Mouse (Mus musculus) frontal cortex, adult 2 months (tissue): ENCODE results near the gene Slc30a9. TPM values are rescaled to one million over a fixed set of nuclear protein-coding genes. Genes with fewer than 3 reads are reported as not detected.

Experiments used
- DNase-seq, 2 experiments: peaks; one replicate each; pipeline ENCODE4 v3.0.0; 2022; ENCODE audit warnings: low spot score in 1 of 2; ENCODE audit errors: extremely low spot score in 1 of 2
- polyA plus RNA-seq: library from polyadenylated mRNA; depleted of rRNA; stranded (reverse); fragments of >200 nt; gene quantifications from 2 replicates; pipeline ENCODE4 v1.2.3, GENCODE M21; 2012

Gene Slc30a9
- polyA plus RNA-seq, 1 experiment, result 126 TPM

- no peak for DNase-seq
Observed at GRCm38 (mm10) chr5:67311811-67312521, 5.2 kb downstream of the Slc30a9 start.

- no peak for DNase-seq
Observed at GRCm38 (mm10) chr5:67312522-67312851, 5.7 kb downstream of the Slc30a9 start.

- DNase-seq, result no peak
Observed at GRCm38 (mm10) chr5:67321656-67322268, 15.0 kb downstream of the Slc30a9 start.

GRCm38 (mm10) chr5:67324032-67324431, 17.3 kb downstream of the Slc30a9 start:
- no peak for DNase-seq

GRCm38 (mm10) chr5:67340811-67341210, 34.1 kb downstream of the Slc30a9 start:
- DNase-seq, result no peak

- DNase-seq, result no peak
Observed at GRCm38 (mm10) chr5:67347060-67347459, 40.3 kb downstream of the Slc30a9 start.

GRCm38 (mm10) chr5:67348949-67349348, 42.2 kb downstream of the Slc30a9 start:
- DNase-seq, result peak; percentile 53 to 77

- no peak for DNase-seq
Observed at GRCm38 (mm10) chr5:67362316-67362715, 55.6 kb downstream of the Slc30a9 start.

- DNase-seq, result no peak
Observed at GRCm38 (mm10) chr5:67362931-67363330, 56.2 kb downstream of the Slc30a9 start.

- DNase-seq, result no peak
Observed at GRCm38 (mm10) chr5:67377044-67377621, 70.4 kb downstream of the Slc30a9 start.

GRCm38 (mm10) chr5:67381690-67382089, 74.9 kb downstream of the Slc30a9 start:
- no peak for DNase-seq

GRCm38 (mm10) chr5:67382556-67382955, 75.8 kb downstream of the Slc30a9 start:
- no peak for DNase-seq

GRCm38 (mm10) chr5:67393951-67394350, 87.2 kb downstream of the Slc30a9 start:
- peak in 1 of 2 experiments; percentile 27 for DNase-seq

- DNase-seq, result peak in 1 of 2 experiments; percentile 19
Observed at GRCm38 (mm10) chr5:67395211-67395851, 88.6 kb downstream of the Slc30a9 start.

- no peak for DNase-seq
Observed at GRCm38 (mm10) chr5:67397186-67397585, 90.4 kb downstream of the Slc30a9 start.

GRCm38 (mm10) chr5:67399876-67400607, 93.3 kb downstream of the Slc30a9 start:
- no peak for DNase-seq

GRCm38 (mm10) chr5:67400608-67401480, 94.1 kb downstream of the Slc30a9 start:
- DNase-seq, result no peak

- no peak for DNase-seq
Observed at GRCm38 (mm10) chr5:67401612-67402011, 94.9 kb downstream of the Slc30a9 start.

GRCm38 (mm10) chr5:67404380-67404779, 97.6 kb downstream of the Slc30a9 start:
- no peak for DNase-seq

- DNase-seq, result no peak
Observed at GRCm38 (mm10) chr5:67404919-67405318, 98.2 kb downstream of the Slc30a9 start.
